Mouse (Mus musculus) left cerebral cortex, postnatal 14 days (tissue): ENCODE measurements around the gene Tsc22d1. TPM values are rescaled to one million over a fixed set of nuclear protein-coding genes. Genes with fewer than 3 reads are reported as not detected.

ENCODE experiments used
- DNase-seq, 2 experiments: peaks; one replicate each; pipeline ENCODE4 v3.0.0; 2021 to 2022; ENCODE audit warnings: low spot score in 2 of 2, mixed read lengths in 1 of 2
- intact Hi-C: fragments of 180-260 bp; cut with DNase I; formaldehyde crosslinking; loops from one replicate; pipeline ENCODE4 v1.15.1; 2025
- total RNA-seq, 2 experiments: library from RNA; stranded (reverse); gene quantifications; 2 replicates each; pipeline ENCODE4 v1.2.3; 2021

Tsc22d1 gene
- total RNA-seq, 2 experiments from 2014 or later = 559 to 625 TPM

GRCm38 (mm10) chr14:76431918-76432317, 17.2 kb downstream of the Tsc22d1 start:
- intact Hi-C loops = no loop called here
- no peak for DNase-seq

GRCm38 (mm10) chr14:76432369-76432768, 17.6 kb downstream of the Tsc22d1 start:
- DNase-seq = peak in 1 of 2 experiments; percentile 57
- intact Hi-C loops = no loop called here

DNA sequence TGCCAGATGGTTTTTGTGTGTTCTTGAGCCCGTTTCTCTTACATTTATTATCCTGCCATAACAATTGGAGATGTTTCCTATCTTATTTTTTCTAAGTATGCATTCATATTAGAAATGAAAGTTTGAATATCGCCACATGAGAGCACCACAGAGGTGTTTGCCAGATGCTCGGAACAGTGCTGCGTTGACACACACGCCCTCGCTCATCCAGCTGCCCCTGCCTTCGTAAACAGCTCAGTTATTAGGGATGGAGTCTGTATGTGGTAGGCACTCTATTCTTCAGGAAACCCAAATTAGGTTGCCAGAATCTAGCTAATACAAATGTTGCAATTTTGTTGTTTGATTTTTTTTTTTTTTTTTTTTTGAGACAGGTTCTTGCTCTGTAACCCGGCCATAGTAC, 18.1 kb downstream of the Tsc22d1 start:
- no peak for DNase-seq
- intact Hi-C loops = no loop called here

- DNase-seq = no peak
- intact Hi-C loops = no loop called here
Observed at GRCm38 (mm10) chr14:76442160-76442559, 27.4 kb downstream of the Tsc22d1 start.

DNA sequence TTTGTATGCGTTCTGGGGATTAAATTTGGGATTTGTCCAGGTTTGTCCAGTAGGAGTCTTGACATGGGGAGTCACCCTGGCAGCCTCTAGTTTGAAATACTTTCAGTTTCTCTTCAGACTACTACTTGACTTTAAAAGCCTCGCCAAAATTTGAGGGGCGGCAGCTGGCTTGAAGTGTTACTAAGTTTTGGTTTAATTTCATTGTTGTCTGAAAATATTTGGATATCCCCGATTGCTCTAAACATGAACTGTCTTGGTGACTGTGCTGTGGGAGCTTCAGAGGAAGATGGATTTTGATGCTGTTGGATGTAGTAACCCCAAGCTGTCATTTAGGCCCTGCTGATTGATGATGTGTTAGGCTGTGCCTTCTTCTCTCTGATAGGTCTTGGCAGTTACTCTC, 34.2 kb downstream of the Tsc22d1 start:
- intact Hi-C loops = no loop called here
- no peak for DNase-seq

DNA sequence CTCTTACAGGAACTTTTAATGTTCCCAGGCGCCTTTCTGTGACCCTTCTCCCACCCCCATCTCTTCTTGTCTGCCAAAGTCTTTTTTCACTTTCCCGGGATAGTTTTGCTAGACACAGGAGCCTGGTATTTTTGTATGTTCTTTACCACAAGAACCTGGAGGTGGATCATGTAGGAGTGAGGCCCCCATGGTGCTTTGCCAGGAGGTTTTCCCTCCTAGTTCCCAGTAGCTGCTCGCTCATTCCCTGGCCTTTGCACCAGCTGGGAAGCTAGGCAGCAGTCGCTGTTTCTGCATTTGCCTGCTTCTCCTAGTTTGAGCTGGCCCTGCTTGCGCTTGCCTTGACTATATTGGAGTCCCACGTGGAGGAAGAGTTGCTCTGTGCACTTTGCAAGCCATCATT, 36.2 kb downstream of the Tsc22d1 start:
- intact Hi-C loops = loop anchor here (5.0 kb wide), 1 partner anchor 34 kb away; no protein-coding TSS in a partner anchor
- no peak for DNase-seq

DNA sequence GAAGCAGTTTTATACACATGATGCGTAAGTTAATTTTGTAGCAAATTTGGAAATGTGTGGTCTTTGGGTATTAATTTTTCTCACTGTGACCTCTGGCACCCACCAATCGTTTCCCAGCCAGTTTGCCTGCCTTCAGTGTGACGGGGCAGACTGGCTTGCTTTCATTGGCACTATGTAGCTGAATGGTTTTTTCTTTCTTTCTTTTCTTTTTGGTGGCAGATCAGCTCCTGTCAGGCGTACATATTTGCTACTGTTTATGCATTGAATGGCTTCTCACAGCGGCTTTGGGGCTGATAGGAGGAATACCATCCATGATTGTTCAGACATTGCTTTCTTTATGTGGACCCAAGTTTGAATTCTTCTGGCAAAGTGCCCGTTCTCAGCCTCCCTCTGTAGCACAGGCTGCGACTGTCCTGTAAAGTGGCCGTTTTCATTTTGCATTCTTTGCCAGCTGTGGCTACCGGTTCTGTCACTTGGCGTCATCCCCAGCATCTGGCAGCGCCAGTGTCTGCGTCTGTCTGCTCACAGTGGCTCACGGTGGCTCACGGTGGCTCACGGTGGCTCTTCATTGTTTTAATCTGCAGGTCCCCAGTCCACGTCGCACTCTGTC, 38.1 kb downstream of the Tsc22d1 start:
- DNase-seq = peak; percentile 39 to 41
- intact Hi-C loops = loop anchor here (5.0 kb wide), 1 partner anchor 36 kb away; no protein-coding TSS in a partner anchor

DNA sequence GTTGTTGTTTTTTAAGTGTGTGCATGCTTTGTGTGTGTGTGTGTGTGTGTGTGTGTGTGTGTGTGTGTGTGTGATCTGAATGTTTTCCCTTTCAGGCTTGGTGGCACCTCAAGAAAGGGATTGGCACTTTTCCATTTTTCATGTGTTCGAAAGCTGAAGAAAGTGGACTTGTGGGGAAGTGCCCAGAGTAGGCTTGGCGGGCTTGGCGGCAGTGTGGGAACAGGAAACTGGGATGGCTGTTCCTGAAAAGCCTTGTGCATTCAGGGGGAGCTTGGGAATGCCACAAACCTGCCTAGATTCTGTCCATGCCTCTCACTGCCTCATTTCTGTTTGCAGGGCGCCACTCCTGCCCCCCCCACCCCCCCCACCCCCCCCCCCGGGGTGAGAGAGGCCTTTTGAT, 39.9 kb downstream of the Tsc22d1 start:
- DNase-seq = no peak
- intact Hi-C loops = loop anchor here (5.0 kb wide), 1 partner anchor 37 kb away; no protein-coding TSS in a partner anchor

GRCm38 (mm10) chr14:76455159-76455558, 40.4 kb downstream of the Tsc22d1 start:
- DNase-seq = no peak
- intact Hi-C loops = no loop called here

DNA sequence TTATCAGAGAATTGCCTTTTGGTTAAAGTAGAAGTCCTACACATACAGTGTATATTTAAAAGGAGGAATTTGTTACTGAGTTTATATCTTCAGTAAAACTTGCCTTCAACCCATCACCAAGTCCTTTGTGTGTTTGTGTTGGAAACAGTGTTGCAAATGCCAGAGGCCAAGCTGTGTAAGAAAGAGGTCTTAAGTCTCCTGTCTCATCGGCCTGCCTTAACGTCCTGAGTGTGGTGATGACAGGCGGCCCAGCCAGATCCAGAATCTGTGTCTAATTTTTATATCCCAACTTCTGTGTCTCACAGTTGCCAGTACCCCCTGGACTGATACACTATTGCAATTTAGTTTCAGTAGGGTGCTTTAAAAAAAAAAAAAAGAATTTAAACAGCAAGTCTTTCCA, 42.9 kb downstream of the Tsc22d1 start:
- intact Hi-C loops = no loop called here
- no peak for DNase-seq

DNA sequence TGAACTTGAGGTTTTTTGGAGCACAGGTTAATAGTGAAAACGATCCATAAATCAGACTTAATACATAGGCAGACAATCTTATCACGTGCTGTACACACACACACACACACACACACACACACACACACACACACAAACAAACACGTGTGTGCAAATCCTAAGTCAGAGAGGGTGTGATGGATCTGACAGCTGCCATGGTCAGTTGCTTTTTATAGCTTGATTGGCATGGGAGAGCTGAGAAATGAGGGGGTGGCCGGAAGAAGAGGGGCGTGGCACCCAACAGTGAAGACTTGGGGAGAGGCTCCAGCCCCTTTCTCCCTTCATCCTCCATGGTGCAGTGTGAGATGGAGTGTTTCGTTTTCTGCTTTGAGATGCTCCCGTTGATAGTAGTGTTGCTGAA, 45.4 kb downstream of the Tsc22d1 start:
- intact Hi-C loops = no loop called here
- DNase-seq = no peak

DNA sequence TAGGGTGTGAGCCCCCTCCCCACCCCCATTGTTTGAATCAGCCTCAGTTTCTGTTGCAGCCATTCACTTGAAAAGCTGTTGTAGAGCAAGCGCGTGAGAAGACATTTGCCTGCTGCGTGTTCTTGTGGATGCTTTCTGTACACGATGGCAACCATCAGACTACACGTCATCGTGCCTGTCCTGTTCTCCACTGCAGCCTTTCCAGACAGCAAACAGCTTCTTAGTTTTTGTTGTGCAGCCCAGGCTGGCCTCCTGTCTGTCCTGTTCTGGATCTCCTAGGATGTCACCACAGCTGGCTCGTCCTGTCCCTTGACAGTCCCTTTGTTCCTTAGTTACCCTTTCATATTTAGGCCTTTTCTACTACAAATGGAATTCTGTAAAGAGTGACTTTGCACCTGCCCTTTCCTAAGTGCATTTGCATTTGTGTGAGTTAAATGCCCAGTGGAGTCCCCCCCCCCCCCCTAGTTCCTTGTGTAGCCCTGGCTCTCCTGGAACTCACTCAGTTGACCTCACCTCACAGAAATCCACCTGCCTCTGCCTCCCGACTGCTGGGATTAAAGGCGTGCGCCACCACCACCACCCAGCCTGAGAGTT, 46.5 kb downstream of the Tsc22d1 start:
- no peak for DNase-seq
- intact Hi-C loops = no loop called here

DNA sequence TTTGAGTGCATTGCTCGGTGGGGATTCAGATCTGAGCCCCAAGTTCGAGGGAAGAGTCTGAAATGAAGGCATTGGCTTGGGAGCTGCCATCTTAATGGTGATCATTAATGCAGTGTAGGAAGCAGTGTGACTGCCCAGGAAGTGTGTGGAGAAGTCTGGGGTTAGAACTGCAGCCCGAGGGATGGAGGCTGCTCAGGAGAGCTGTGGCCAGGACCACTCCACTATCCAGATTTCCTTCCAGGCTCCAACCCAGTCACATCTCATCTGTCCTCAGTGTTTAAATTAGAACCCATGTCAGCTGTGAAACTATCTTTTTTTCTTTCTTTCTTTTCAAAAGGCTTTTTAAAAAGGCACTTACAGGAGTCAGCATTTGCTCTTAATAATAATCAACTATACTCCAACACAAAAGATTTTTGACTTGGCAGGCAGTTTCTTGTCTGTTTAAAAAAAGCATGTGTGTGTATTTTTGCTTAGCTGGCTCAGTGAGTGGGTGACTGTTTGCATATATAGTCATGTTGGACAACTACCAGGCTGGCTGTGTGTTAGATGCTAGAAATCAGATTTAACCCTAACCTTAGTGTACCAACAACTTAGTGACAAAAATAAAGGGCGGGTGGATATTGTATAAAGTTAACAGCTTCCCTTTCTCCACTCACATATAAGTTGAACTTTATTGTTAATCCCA, 48.8 kb downstream of the Tsc22d1 start:
- no peak for DNase-seq
- intact Hi-C loops = no loop called here

GRCm38 (mm10) chr14:76464967-76465366, 50.2 kb downstream of the Tsc22d1 start:
- intact Hi-C loops = loop anchor here (5.0 kb wide), 2 partner anchors 48 to 313 kb away; no protein-coding TSS in a partner anchor

GRCm38 (mm10) chr14:76466641-76467323, 52.0 kb downstream of the Tsc22d1 start:
- intact Hi-C loops = loop anchor here (5.0 kb wide), 2 partner anchors 49 to 314 kb away; no protein-coding TSS in a partner anchor
- peak; percentile 83 to 85 for DNase-seq

More at GRCm38 (mm10) chr14:76464967-76465366, 50.2 kb downstream of the Tsc22d1 start:
- no peak for DNase-seq

- intact Hi-C loops = loop anchor here (5.0 kb wide), 2 partner anchors 51 to 316 kb away; no protein-coding TSS in a partner anchor
- DNase-seq = no peak
Observed at GRCm38 (mm10) chr14:76467932-76468331, 53.2 kb downstream of the Tsc22d1 start.

DNA sequence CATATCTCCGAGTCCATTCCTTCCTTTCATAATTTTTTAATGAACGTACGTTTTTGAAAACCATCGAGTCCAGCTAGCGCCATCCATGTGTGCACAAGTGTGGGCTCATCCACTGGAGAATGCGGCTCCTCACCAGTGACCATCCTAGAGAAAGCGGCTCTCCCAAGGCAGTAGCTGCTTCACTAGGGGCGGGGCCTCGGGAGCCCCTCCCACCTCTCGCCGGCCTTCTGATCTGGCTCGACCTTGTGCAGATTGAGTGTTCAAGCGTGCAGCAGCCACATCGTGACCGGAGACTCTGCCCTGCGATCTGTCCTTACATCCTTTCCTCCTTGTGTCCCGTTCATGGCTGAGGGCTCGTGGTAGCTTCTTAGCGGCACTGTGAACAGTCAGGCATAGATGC, 56.5 kb downstream of the Tsc22d1 start:
- no peak for DNase-seq
- intact Hi-C loops = loop anchor here (5.0 kb wide), 1 partner anchor 349 kb away; no protein-coding TSS in a partner anchor

DNA sequence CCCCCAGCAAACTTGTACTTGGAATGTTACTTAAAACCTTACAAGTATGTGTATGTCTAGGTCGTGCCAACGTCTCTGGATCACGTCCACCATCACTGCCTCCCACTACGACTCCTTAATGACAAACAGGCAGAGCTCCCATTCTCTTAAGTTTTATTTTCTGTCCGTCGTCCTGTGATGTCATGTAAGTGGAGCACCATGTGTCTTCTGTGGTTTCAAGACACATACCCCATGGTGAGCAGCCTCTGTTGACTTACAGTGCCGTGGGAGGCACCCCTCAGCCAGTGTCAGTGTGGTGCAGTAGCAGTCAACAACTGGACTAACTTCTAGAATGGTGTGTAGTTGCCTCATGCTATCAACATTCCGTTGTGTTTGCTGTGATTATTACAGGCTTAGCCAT, 57.7 kb downstream of the Tsc22d1 start:
- no peak for DNase-seq
- intact Hi-C loops = loop anchor here (5.0 kb wide), 1 partner anchor 350 kb away; no protein-coding TSS in a partner anchor

DNA sequence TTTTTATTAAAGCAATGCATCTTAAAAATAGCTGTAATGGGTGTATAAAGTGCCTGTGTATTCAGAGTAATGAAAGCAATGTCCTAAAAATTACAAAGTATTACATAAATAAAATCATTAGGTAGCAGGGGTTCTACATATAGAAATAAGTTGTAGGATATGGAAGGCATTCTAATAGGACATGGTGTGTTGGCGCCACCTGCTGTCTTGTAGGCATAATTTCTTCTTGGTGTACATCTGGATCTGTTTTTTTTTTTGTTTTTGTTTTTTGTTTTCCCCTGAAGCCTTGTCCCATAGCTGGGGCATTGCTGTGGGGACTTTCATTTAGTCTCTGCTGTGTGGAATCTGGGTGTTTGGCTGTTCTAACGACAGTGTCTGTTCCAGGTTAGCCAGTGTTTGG, 58.6 kb downstream of the Tsc22d1 start:
- intact Hi-C loops = loop anchor here (5.0 kb wide), 1 partner anchor 351 kb away; no protein-coding TSS in a partner anchor
- DNase-seq = peak; percentile 72 to 76

- no peak for DNase-seq
Observed at GRCm38 (mm10) chr14:76474165-76474564, 59.4 kb downstream of the Tsc22d1 start.

More at GRCm38 (mm10) chr14:76474165-76474564, 59.4 kb downstream of the Tsc22d1 start:
- intact Hi-C loops = loop anchor here (5.0 kb wide), 1 partner anchor 352 kb away; no protein-coding TSS in a partner anchor
